Mouse (Mus musculus) intestine, embryonic 16.5 days (tissue): ENCODE data around the gene Wbp1l. TPM values are rescaled to one million over a fixed set of nuclear protein-coding genes. Genes with fewer than 3 reads are reported as not detected.

Experiments
- ATAC-seq: fragments of 200-750 bp; cut with Nextera tagmentation; 2 replicates; pipeline ENCODE4 v1.8.0; 2017; ENCODE audit warnings: moderate TSS enrichment, moderate library complexity
- H3K27ac ChIP-seq: fragments of 300-500 bp; sonication (generic); 2 replicates; pipeline ENCODE4 v1.5.1; 2014; ENCODE audit warnings: mild to moderate bottlenecking, low read length
- H3K27me3 ChIP-seq: fragments of 300-500 bp; sonication (generic); replicated peaks from 2 replicates; pipeline ENCODE4 v1.6.1; 2014; ENCODE audit warnings: low read length, control low read depth, mixed read lengths; ENCODE audit not compliant: control insufficient read depth, insufficient read depth
- H3K36me3 ChIP-seq: fragments of 300-500 bp; sonication (generic); 2 replicates; pipeline ENCODE4 v1.6.1; 2014; ENCODE audit warnings: low read length, control low read depth; ENCODE audit not compliant: control insufficient read depth, insufficient read depth
- H3K4me1 ChIP-seq: fragments of 300-500 bp; sonication (generic); 2 replicates; pipeline ENCODE4 v1.6.1; 2014; ENCODE audit warnings: low read length, control low read depth, mixed read lengths; ENCODE audit not compliant: control insufficient read depth, insufficient read depth
- H3K4me2 ChIP-seq: fragments of 300-500 bp; sonication (generic); 2 replicates; pipeline ENCODE4 v1.6.1; 2014; ENCODE audit warnings: low read depth, low read length, control low read depth
- H3K4me3 ChIP-seq: fragments of 300-500 bp; sonication (generic); 2 replicates; pipeline ENCODE4 v1.5.1; 2014; ENCODE audit warnings: mild to moderate bottlenecking, low read length
- H3K9ac ChIP-seq: fragments of 300-500 bp; sonication (generic); 2 replicates; pipeline ENCODE4 v1.6.1; 2014; ENCODE audit warnings: low read depth, low read length
- H3K9me3 ChIP-seq: fragments of 300-500 bp; sonication (generic); 2 replicates; pipeline ENCODE4 v1.6.1; 2016; ENCODE audit warnings: low read length, control low read depth; ENCODE audit not compliant: control insufficient read depth
- WGBS: fragments of 180-500 bp; shearing (Covaris S2); extraction: QIAGEN DNeasy Blood & Tissue Kit; methylation state at CpG from one replicate; pipeline ENCODE4 v1.1.7; 2014; 5-methylcytosine and 5-hydroxymethylcytosine counted together
- polyA plus RNA-seq: library from polyadenylated mRNA; unstranded; fragments of >200 nt; fragmentation: Nextera tagmentation; extraction: Ambion mirVana; gene quantifications from 2 replicates; pipeline ENCODE4 v1.2.1, GENCODE M21; 2015

Wbp1l gene
- polyA plus RNA-seq, 1 experiment from 2014 or later: 39.3 TPM

DNA sequence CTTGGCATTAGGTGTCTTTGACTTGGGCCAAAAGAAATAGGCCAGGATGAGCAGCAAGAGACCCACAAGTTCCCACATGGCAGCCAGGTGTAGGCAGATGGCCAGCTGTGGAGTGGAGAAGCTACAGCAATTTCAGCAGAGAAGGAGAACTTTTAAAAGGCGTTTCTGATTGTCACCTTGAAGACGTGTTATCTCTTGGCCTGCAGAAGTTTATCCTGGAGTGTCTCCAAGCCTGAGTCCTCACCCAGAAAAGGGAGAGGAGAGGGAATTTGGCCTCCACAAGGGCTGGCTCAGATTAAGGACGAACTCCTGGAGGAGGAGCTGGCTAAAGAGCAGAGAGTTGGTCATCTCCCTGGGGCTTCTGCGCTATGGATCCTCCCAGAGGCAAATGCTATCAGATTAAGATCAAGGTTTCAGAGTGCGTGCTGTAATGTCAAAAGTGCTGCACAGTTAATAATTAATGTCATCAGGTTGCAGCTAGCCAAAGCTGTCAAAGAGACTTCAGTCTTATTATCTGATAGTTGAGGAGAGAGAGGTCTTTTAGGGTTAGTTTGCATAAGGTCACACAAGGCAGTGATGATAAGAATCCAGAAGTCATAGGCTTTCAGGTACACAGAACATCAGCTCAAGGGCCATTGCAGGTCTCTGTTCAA, 74.0 kb downstream of the Wbp1l start, which contains the start of gene Cyp17a1:
TSS of gene Cyp17a1 (minus strand) at position 407 of the 653 bp plus-strand sequence.
- Histone ChIP-seq H3K9ac (no peak within 1 kb of the TSS), H3K4me3 (no peak within 1 kb of the TSS), H3K27me3 (no peaks in the 10 kb centered on the region; the same call in 1 of the 2 replicates), H3K4me2 (no peak within 1 kb of the TSS), H3K9me3 (no peaks in the 10 kb centered on the region), H3K27ac (no peak within 1 kb of the TSS), H3K36me3 (no peaks in the 10 kb centered on the region), H3K4me1 (no peaks in the 10 kb centered on the region)
- 0 out of 2 replicates have a peak, but pooled peaks have one; percentile 48 for ATAC-seq
- 38% methylated on average over 5 of the region's 5 CpGs for WGBS

- H3K4me2 ChIP-seq: no peak overlapping the region
- peaks cover 3% of the 10 kb centered on the region; the same call in 1 of the 2 replicates for H3K4me1 ChIP-seq
- no peaks in the 10 kb centered on the region for H3K36me3 ChIP-seq
- ATAC-seq: no peak
- WGBS: 88% methylated on average over 3 of the region's 3 CpGs
- no peak overlapping the region for H3K9ac ChIP-seq
- no peaks in the 10 kb centered on the region for H3K9me3 ChIP-seq
- H3K4me3 ChIP-seq: no peak overlapping the region
- H3K27me3 ChIP-seq: no peaks in the 10 kb centered on the region; the same call in 1 of the 2 replicates
- H3K27ac ChIP-seq: no peak overlapping the region
Observed at GRCm38 (mm10) chr19:46675641-46676040, 76.8 kb downstream of the Wbp1l start.

DNA sequence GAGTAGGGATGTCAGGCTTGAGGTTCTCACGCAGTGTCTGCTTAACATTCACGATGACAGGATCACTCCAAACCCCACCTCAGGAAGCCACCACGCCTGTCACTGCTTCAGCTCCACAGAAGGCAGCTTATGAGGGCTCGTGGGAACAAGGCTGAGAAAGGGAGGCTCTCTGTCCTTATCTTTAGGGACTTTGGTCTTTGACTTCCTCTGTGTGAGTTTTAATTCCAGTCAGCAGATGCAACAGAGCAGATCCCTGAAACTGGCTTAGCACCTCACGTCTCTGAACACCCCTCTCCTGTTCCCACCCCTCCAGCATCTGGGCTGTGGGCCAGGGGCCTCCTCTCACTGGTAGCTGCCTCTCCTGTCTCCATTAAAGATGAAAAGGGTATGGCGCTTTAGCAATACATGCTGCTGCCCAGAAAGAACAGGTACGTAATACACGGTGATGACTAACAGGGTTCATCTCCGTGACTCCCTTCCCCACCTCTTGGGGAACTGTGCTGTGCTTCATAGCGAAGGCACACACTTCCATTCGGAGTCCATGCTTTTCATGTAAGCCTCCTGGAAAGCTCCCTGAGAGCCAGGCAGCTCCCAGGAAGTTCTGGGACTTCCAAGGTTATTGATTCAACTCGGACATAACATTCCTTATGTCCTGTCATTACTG, 81.0 kb downstream of the Wbp1l start:
- H3K4me2 ChIP-seq: peak overlapping the region; percentile 50
- H3K9ac ChIP-seq: peak overlapping the region; percentile 43; the same call in 1 of the 2 replicates
- 41% methylated on average over 12 of the region's 12 CpGs for WGBS
- no peaks in the 10 kb centered on the region for H3K9me3 ChIP-seq
- H3K4me1 ChIP-seq: peaks cover 3% of the 10 kb centered on the region; the same call in 1 of the 2 replicates
- peak; percentile 97 for ATAC-seq
- no peaks in the 10 kb centered on the region for H3K27me3 ChIP-seq
- H3K36me3 ChIP-seq: no peaks in the 10 kb centered on the region
- peak overlapping the region; percentile 77 for H3K27ac ChIP-seq
- peak overlapping the region; percentile 37 for H3K4me3 ChIP-seq

- H3K9me3 ChIP-seq: no peaks in the 10 kb centered on the region
- peaks cover 4% of the 10 kb centered on the region; the same call in 1 of the 2 replicates for H3K4me1 ChIP-seq
- H3K4me2 ChIP-seq: peak within 1 kb of the TSS; percentile 61
- 2% methylated on average over 44 of the region's 44 CpGs for WGBS
- peak within 1 kb of the TSS; percentile 87 for H3K9ac ChIP-seq
- peak within 1 kb of the TSS; percentile 75 for H3K4me3 ChIP-seq
- ATAC-seq: peak; percentile 95
- 0 out of 2 replicates have a peak within 1 kb of the TSS, but pooled peaks have one; percentile 45 for H3K27ac ChIP-seq
- no peaks in the 10 kb centered on the region for H3K36me3 ChIP-seq
- H3K27me3 ChIP-seq: no peaks in the 10 kb centered on the region
Observed at GRCm38 (mm10) chr19:46689460-46690372, 90.8 kb downstream of the Wbp1l start, which contains the start of gene Borcs7. Borcs7 (plus strand) TSS chr19:46689906.

- Histone ChIP-seq H3K27me3 (no peaks in the 10 kb centered on the region), H3K9me3 (no peaks in the 10 kb centered on the region), H3K36me3 (no peaks in the 10 kb centered on the region), H3K9ac (peak overlapping the region; percentile 87), H3K27ac (no peak overlapping the region), H3K4me1 (peaks cover 4% of the 10 kb centered on the region; the same call in 1 of the 2 replicates), H3K4me3 (peak overlapping the region; percentile 75), H3K4me2 (peak overlapping the region; percentile 61)
- ATAC-seq: peak; percentile 19
- 71% methylated on average over 11 of the region's 11 CpGs for WGBS
Observed at GRCm38 (mm10) chr19:46690387-46690786, 91.5 kb downstream of the Wbp1l start.

- peaks cover 4% of the 10 kb centered on the region; the same call in 1 of the 2 replicates for H3K4me1 ChIP-seq
- H3K9me3 ChIP-seq: no peaks in the 10 kb centered on the region
- 69% methylated on average over 2 of the region's 2 CpGs for WGBS
- H3K4me3 ChIP-seq: no peak overlapping the region
- no peaks in the 10 kb centered on the region for H3K27me3 ChIP-seq
- no peak overlapping the region for H3K4me2 ChIP-seq
- no peak overlapping the region for H3K27ac ChIP-seq
- ATAC-seq: no peak
- no peak overlapping the region for H3K9ac ChIP-seq
- no peaks in the 10 kb centered on the region for H3K36me3 ChIP-seq
Observed at GRCm38 (mm10) chr19:46691078-46691477, 92.2 kb downstream of the Wbp1l start.

GRCm38 (mm10) chr19:46693146-46693545, 94.3 kb downstream of the Wbp1l start:
- no peak overlapping the region for H3K27ac ChIP-seq
- ATAC-seq: no peak
- no peaks in the 10 kb centered on the region for H3K36me3 ChIP-seq

GRCm38 (mm10) chr19:46696482-46696881, 97.6 kb downstream of the Wbp1l start:
- no peak overlapping the region for H3K9ac ChIP-seq
- 94% methylated on average over 8 of the region's 8 CpGs for WGBS
- H3K27me3 ChIP-seq: no peaks in the 10 kb centered on the region
- no peak for ATAC-seq
- H3K27ac ChIP-seq: no peak overlapping the region
- no peaks in the 10 kb centered on the region for H3K36me3 ChIP-seq
- no peaks in the 10 kb centered on the region for H3K9me3 ChIP-seq
- H3K4me3 ChIP-seq: no peak overlapping the region
- H3K4me2 ChIP-seq: no peak overlapping the region
- no peaks in the 10 kb centered on the region for H3K4me1 ChIP-seq

More at GRCm38 (mm10) chr19:46693146-46693545, 94.3 kb downstream of the Wbp1l start:
- Histone ChIP-seq H3K9me3 (no peaks in the 10 kb centered on the region), H3K9ac (no peak overlapping the region), H3K4me1 (peaks cover 4% of the 10 kb centered on the region; the same call in 1 of the 2 replicates), H3K27me3 (no peaks in the 10 kb centered on the region), H3K4me2 (no peak overlapping the region), H3K4me3 (no peak overlapping the region)
- 89% methylated on average over 4 of the region's 4 CpGs for WGBS
